Mouse (Mus musculus) layer of hippocampus, postnatal 10 days (tissue): ENCODE measurements around the gene Scp2. TPM values are rescaled to one million over a fixed set of nuclear protein-coding genes. Genes with fewer than 3 reads are reported as not detected.
A peak's percentile ranks its signal among the peaks of the same experiment; 100 is the strongest.

Experiments
- DNase-seq, 2 experiments: peaks; one replicate each; pipeline ENCODE4 v3.0.0; 2021; ENCODE audit warnings: low spot score in 2 of 2
- total RNA-seq, 2 experiments: library from RNA; stranded (reverse); gene quantifications; 2 replicates each; pipeline ENCODE4 v1.2.3; 2021

The Scp2 gene
- total RNA-seq, 2 experiments from 2014 or later: 75.2 to 94.8 TPM

DNA sequence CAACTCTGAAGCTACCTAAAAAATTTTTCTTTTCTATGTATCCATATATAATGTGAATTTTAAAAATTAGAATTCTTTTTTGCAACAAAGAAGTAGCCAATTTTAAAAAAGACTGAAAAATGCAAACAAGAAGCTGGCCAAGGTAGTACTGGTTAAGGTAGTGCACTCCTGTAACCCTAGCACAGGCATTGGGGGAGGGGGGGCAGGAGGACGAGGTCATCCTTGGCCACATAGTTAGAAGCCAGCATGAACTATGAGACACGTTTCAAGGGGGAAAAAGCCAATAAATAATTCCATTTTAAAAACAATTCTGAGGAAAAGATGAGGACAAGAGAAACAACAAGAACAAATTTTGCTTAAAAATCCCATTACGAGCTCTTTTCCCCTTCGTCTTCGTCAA is 82.3 kb downstream of the Scp2 start:
- no peak for DNase-seq

DNA sequence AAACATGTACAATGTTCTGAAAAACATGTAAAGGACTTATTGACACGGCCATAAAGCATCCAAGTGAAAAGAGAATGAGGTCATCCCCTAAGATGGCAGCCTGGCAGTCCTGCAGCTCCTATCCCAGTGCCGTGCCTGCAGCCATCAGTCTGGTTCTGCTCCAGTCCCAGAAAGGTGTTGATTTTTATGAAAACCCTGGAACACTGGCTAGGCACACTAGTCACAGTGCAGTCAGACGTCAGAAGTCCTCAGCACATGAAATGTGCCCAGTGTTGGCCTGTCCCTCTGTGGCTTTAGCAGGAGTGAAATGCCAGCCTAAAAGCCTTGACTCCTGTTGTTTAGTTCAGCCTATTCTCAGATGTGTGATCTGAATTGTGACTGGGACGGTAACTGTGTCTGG is 84.0 kb downstream of the Scp2 start:
- no peak for DNase-seq

DNA sequence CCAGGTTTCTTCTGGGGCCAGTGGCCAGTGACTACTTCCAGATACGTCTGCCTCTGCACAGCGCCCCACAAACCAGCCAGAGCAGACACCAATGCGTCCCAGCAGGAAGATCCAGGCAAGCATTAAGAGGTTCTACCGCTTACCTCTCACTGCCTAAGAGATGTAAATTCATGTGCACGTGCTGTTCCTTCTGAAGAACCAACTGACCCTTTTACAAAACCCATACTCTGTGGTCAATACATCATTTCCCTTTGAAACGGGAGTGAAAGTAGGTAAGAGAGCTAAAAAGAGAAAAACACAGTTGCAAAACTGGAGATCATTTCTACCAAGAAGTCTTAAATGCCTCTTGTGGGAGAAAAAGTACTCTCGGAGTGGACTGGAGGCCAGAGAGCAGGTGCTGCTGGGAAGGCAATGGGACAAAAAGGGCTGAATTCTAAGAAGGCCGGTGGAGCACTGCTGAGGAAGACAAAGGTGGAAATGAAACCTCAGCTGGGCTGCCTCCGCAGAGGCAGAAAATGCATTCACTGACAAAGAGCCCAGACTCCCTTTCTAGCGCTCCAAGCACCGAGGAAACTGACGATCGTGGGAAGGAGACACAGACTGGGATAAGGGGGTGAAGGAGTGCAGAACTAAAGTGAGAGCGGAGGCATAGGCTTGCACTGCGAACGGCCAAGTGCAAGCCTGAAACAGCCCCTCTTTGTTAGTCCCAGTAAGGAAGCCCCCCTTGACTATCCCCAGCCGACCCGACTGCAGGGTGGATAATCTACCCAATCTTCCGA is 85.0 kb downstream of the Scp2 start:
- peak in 1 of 2 experiments; percentile 39 for DNase-seq

DNA sequence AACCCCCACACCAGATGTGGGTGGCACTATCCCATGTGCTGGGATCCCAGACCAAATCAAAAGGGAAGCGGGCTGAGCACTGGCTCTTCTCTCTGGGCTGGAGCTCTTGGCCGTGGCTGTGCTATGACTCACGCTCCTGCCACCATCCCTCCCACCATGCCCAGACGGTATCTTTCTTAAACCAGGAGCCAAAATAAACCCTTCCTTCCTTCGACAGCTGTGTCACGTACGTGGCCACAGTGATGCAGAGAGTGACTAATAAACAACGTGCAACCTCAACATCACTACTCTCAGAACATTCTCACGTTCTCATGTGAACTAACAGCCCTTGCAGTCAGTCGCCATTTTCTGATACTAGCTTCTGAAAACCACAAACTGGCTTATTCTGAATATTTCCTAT is 86.6 kb downstream of the Scp2 start:
- no peak for DNase-seq

GRCm38 (mm10) chr4:108057247-108057646 is 87.6 kb downstream of the Scp2 start:
- no peak for DNase-seq

- DNase-seq: no peak
These were observed 88.9 kb downstream of the Scp2 start for GRCm38 (mm10) chr4:108055873-108056272.

DNA sequence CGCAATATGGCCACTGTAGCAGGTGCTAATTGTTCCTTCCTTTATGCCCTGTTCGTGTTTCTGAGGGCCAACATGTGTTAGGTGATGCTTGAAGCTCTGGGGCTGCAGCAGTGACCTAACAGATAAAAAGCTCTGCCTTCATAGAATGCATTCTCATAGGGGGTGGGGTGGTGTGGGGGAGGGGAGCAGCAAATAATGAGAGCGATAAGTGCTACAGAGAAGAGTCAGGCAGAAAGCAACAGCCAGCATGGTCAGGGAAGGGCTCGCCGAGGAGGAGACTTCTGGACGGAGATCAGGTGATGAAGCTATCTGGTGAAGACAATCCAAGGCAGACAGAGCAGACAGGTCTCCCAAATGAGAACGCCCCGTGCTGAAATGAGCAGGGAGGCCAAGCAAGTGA is 92.1 kb downstream of the Scp2 start:
- no peak for DNase-seq

GRCm38 (mm10) chr4:108051687-108052274 is 93.0 kb downstream of the Scp2 start:
- peak; percentile 40 to 57 for DNase-seq

DNA sequence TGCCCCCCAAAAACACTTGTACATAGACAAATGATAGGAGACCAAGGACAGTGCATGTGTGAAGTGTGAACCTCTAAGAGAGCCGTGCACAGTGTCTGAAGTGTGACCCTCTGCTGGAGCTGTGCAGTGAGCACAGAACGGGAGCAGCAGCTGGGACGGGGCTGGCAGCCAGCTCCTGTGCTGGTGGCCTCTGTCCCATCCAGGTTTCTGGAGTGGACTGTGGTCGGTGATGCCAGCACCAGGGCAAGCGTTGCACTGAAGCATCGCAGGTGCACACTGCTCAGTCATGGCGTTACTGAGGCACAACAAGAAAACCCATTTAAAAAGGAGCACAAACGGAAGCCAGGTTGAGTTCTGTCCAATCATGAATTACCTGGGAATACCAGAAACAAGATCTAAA is 98.7 kb downstream of the Scp2 start:
- DNase-seq: no peak

GRCm38 (mm10) chr4:108045136-108046107 is 99.4 kb downstream of the Scp2 start:
- DNase-seq: no peak

GRCm38 (mm10) chr4:108037027-108037426 is 107.8 kb downstream of the Scp2 start:
- DNase-seq: no peak

DNA sequence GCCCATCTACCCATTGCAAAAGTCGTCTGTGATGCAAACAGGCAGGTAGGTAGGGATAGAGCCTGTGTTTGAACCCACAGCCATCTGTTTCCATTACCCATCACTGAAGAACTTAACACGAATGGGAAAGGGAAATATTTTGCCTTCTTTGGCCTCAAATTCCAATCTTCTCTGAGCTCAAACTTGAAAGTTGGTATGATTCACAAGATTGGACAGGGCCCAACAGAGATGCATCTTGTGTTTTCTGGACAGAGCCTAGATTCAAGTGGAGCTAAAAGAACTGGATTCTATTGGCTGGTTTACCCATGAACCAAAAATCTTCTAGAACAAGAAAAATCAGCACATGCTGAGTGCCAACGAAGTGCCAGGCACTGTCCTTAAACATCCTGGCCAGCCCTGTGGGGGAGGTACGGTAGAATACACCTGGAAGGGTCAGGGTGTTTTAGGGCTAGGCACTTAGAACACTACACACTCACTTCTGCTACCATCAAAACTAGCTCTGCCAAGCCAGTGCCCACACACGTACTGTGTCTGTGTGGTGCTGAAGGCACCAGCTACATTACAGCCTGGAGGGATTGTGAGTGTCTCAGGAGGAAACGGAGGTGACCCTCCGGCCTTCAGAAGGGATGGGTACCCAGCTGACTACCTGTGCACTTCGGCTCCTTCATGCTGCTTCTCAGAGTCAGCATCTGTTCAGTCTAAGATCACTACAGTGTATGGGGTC is 111.6 kb downstream of the Scp2 start:
- DNase-seq: no peak

- no peak for DNase-seq
These were observed 112.4 kb downstream of the Scp2 start for GRCm38 (mm10) chr4:108032352-108032849.

- peak in 1 of 2 experiments; percentile 59 for DNase-seq
These were observed 113.1 kb downstream of the Scp2 start for GRCm38 (mm10) chr4:108031502-108032351.

DNA sequence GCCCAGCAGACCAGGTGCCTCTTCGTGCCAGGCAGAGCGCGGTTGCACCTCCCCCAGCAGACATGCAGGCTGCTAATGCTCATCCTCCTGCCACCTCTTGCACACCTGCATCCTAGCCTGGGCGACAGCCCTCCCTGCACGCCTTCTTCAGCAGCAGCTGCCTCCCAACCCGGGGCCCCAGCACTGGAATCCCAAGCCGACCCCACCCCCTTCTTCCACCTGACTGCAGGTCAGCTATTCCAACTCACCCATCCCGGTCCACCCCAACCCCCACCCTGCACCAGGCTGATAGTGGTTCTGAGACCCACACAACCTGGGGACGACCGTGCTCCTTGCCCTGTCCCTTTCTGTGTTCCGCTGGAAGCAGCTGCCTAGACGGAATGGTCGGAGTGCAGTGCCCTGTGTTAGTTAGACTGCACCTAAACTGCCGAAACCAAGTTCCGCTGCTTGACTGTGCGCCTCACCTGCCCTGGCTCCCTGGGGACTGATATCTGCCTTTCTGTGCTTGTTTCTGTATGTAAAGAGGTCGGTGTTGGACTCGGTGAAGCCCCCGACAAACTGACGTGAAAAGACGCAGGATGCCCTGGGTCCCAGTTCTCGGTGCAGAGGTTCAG is 113.8 kb downstream of the Scp2 start:
- DNase-seq: no peak

- no peak for DNase-seq
These were observed 118.6 kb downstream of the Scp2 start for GRCm38 (mm10) chr4:108026193-108026592.

DNA sequence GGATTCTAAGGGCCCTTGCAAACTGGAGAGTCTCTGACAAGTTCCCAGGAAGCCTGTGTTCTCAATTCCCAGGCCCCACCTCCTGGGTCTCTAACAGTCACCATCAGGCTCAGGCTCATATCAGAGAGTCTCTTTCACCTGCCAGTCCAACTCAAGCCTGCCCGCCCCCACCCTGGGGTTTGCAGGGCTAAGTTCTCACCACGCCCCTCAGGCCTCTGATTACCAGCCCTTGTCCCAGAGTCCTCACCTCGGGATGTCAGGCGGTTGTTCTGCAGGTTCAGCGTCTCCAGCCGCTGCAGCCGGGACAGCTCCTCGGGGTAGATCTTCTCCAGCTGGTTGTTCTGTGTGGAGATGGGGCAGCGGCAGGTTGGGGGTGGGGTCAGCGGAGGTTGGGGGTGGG is 119.5 kb downstream of the Scp2 start:
- no peak for DNase-seq

DNA sequence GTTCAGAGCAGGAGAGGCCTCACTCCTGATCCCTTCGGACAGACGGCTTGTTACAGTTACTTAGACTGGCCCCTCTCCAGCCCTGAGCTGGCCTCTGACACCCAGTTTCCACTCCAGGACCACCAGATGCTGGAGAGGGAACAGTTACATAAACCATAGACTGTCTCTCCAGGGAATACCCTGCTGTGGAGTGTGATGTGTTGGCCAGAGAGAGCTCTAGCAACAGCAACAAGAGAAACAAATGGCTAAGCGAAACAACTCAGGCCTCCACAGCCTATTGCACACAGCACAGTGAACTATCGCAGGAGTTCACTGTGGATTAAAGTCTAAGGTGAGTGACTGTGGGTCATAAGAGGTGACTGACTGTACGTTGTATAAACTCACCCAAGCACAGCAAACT is 120.2 kb downstream of the Scp2 start:
- DNase-seq: no peak

DNA sequence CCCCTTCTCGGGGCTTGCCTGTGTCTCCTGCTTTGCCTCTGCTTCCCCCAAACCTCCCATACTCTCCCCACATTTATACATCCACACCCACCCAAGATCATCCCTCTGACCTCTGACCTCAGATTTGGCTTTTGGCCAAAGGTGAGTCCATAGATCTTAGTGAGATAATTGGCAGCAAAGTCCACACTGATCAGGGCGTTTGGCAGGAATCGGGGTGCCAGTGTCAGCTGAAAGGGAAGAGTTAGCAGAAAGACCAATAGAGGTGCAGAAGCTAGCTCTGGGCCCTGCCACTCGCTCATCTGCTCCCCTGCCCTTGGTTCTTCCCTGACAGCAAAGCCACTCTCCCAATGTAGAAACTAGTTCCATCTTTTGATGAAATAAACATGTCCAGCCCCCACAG is 121.6 kb downstream of the Scp2 start:
- no peak for DNase-seq

DNA sequence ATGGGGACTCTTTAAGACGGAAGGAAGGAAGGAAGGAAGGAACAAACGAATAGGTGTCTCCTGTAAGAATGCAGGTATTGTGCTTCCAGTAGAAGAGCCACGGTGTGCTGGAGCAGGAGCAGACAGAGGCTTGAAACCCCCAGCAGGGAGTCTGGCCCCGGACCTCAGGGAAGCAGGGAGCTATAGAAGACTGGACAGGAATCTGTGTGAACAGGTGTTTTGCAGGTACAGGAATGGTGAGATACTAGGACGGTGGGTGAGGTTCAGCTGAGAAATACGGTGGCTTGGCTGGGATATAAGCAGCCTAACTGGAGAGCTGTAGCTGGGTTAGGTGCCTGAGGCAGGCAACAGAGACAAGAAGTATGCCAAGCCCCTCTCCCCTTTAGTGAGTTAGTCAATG is 124.6 kb downstream of the Scp2 start:
- no peak for DNase-seq
